Mouse (Mus musculus) embryonic facial prominence, embryonic 11.5 days (tissue): ENCODE data around the gene Stard13. TPM values are rescaled to one million over a fixed set of nuclear protein-coding genes. Genes with fewer than 3 reads are reported as not detected.

Experiments
- ATAC-seq: fragments of 200-750 bp; cut with Nextera tagmentation; replicated peaks from 2 replicates; pipeline ENCODE4 v1.8.0; 2017; ENCODE audit warnings: low read depth; ENCODE audit not compliant: insufficient number of reproducible peaks, low FRiP score, low TSS enrichment
- DNase-seq: peaks from one replicate; pipeline ENCODE4 v3.0.0-alpha.2; 2015; ENCODE audit warnings: low spot score
- H3K27ac ChIP-seq: fragments of 300-500 bp; sonication (generic); replicated peaks from 2 replicates; pipeline ENCODE4 v1.5.1; 2014; ENCODE audit warnings: mild to moderate bottlenecking, low read depth, low read length, control low read depth
- H3K27me3 ChIP-seq: fragments of 300-500 bp; sonication (generic); 2 replicates; pipeline ENCODE4 v1.6.1; 2014; ENCODE audit warnings: mild to moderate bottlenecking, low read length, moderate library complexity, mixed read lengths; ENCODE audit not compliant: control insufficient read depth, insufficient read depth
- H3K36me3 ChIP-seq: fragments of 300-500 bp; sonication (generic); replicated peaks from 2 replicates; pipeline ENCODE4 v1.6.1; 2014; ENCODE audit warnings: low read depth, mild to moderate bottlenecking, low read length, moderate library complexity, mixed read lengths; ENCODE audit not compliant: control insufficient read depth, insufficient read depth
- H3K4me1 ChIP-seq: fragments of 300-500 bp; sonication (generic); 2 replicates; pipeline ENCODE4 v1.6.1; 2014; ENCODE audit warnings: low read length, mixed read lengths; ENCODE audit not compliant: control insufficient read depth, insufficient read depth
- H3K4me2 ChIP-seq: fragments of 300-500 bp; sonication (generic); 2 replicates; pipeline ENCODE4 v1.6.1; 2014; ENCODE audit warnings: low read depth, mild to moderate bottlenecking, control low read depth, low read length, moderate library complexity
- H3K4me3 ChIP-seq: fragments of 300-500 bp; sonication (generic); 2 replicates; pipeline ENCODE4 v1.5.1; 2014; ENCODE audit warnings: low read depth, low read length, control low read depth
- H3K9ac ChIP-seq: fragments of 300-500 bp; sonication (generic); replicated peaks from 2 replicates; pipeline ENCODE4 v1.6.1; 2014; ENCODE audit warnings: mild to moderate bottlenecking, control low read depth, low read length
- H3K9me3 ChIP-seq: fragments of 300-500 bp; sonication (generic); replicated peaks from 2 replicates; pipeline ENCODE4 v1.6.1; 2016; ENCODE audit warnings: mild to moderate bottlenecking, low read length, inconsistent platforms, mixed read lengths; ENCODE audit not compliant: control insufficient read depth
- WGBS: fragments of 180-500 bp; shearing (Covaris S2); extraction: QIAGEN DNeasy Blood & Tissue Kit; methylation state at CpG from one replicate; pipeline ENCODE4 v1.1.7; 2014; 5-methylcytosine and 5-hydroxymethylcytosine counted together
- polyA plus RNA-seq: library from polyadenylated mRNA; unstranded; fragments of >200 nt; fragmentation: Nextera tagmentation; extraction: Ambion mirVana; gene quantifications from 2 replicates; pipeline ENCODE4 v1.2.1, GENCODE M21; 2014

Stard13 gene
- polyA plus RNA-seq, 1 experiment from 2014 or later: 3.4 TPM

DNA sequence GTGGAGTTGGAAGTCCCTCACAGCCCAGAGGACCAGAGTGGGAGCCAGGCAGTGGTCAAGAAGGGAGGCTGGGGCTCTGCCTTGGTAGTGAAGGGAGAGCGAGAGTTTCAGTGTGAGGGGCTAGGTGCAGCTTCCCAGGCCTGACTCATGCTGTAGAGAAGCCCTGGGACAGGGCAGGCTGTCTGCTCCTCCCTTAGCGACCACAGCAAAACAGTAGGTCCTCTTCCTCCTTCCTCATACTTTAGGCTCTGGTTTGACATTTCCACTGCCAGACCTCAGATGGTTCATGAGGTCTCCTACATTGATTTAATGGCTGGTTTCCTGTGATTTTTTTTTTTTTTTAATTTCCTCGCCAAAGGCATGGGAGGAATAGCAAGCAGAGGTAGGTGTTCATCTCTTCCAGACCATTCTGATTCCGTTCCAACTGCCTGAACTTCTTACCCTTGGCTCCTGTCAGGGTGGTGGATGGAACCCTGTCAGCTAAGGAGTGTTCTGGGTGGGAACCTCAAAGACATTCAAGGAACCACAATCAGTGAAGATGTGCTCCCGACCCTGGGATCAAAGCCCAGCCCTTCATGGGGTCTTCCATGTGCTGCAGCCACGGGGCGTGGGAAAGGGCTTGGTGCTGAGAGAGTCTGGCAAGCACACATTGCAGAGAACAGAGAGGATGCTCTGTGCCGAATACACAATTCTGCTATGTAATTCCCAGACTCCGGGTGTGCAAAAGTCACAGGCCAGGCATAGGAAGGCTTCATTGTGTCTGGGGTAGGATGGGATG lies 147.0 kb downstream of the Stard13 start:
- DNase-seq (no peak), ATAC-seq (no peak)
- H3K4me1 ChIP-seq: no peaks in the 10 kb centered on the region
- no peak overlapping the region for H3K27ac ChIP-seq
- no peaks in the 10 kb centered on the region for H3K36me3 ChIP-seq
- no peaks in the 10 kb centered on the region for H3K27me3 ChIP-seq
- no peak overlapping the region for H3K9ac ChIP-seq
- H3K4me2 ChIP-seq: no peak overlapping the region
- WGBS: 74% methylated on average over 9 of the region's 9 CpGs
- no peak overlapping the region for H3K4me3 ChIP-seq
- H3K9me3 ChIP-seq: no peaks in the 10 kb centered on the region

DNA sequence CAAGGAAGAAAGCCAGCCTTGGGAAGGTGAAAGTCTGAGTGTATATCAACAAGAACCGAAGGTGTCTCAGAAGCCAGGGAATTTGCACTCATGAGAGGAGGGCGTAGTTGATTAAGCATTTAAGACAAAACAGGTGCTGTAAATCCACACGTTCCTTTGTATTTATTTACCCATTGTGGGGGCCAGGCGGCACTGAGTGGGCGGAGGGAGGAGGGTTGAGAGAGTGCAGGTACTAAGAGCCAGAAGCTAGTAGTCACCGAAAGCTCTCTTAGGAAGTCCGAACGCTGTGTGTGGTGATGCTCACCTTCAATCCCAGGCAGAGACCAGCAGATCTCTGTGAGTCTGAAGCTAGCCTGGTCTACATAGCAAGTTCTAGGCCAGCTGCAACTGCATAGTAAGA lies 147.9 kb downstream of the Stard13 start:
- Histone ChIP-seq H3K4me2 (no peak overlapping the region), H3K27me3 (no peaks in the 10 kb centered on the region), H3K4me1 (no peaks in the 10 kb centered on the region), H3K36me3 (no peaks in the 10 kb centered on the region), H3K9me3 (no peaks in the 10 kb centered on the region), H3K9ac (no peak overlapping the region), H3K27ac (no peak overlapping the region), H3K4me3 (no peak overlapping the region)
- WGBS: 79% methylated on average over 8 of the region's 8 CpGs
- no peak for DNase-seq
- no peak for ATAC-seq

DNA sequence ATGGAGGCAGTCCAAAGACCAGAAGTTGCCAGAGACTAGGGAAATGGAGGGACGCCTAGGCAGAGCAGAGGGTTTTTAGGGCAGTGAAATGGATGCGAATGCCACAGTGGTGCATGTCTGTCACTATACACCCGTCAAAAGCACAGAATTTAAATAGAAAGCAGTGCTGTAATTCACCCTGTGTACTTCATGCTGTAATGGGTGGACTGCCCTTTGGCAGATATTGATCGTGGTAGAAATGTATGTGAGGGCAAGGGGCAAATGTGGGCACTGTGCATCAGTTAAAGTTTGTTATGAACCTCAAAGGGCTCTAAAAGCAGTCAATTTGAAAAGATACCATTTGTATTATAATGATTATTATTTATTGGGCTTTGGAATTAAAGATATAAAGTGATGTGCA lies 153.4 kb downstream of the Stard13 start:
- H3K27ac ChIP-seq: no peak overlapping the region
- no peaks in the 10 kb centered on the region for H3K36me3 ChIP-seq
- no peaks in the 10 kb centered on the region for H3K9me3 ChIP-seq
- H3K4me2 ChIP-seq: no peak overlapping the region
- ATAC-seq (no peak), DNase-seq (no peak)
- 88% methylated on average over 4 of the region's 4 CpGs for WGBS
- no peaks in the 10 kb centered on the region for H3K27me3 ChIP-seq
- no peaks in the 10 kb centered on the region for H3K4me1 ChIP-seq
- H3K4me3 ChIP-seq: no peak overlapping the region
- H3K9ac ChIP-seq: no peak overlapping the region

DNA sequence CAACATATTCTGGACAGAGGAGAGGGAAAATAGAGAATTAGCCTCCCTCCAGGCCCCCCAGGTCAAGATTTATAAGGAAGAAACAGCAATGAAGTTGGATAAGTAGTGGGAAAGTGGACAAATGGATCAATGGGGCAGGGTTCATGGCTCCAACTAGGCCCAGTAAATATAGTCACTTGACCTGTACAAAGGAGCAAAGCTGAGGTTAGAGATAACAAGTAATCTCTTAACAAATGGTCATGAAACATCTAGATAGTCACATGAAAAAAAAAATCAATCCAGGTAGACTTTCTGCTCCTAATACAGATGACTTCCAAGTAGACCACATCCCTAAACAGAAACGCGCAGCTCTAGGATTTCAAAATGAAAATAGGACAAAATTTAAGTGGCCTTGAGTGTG lies 155.7 kb downstream of the Stard13 start:
- ATAC-seq: no peak
- 94% methylated on average over 2 of the region's 2 CpGs for WGBS
- Histone ChIP-seq H3K27me3 (no peaks in the 10 kb centered on the region), H3K9me3 (no peaks in the 10 kb centered on the region), H3K4me3 (no peak overlapping the region), H3K27ac (no peak overlapping the region), H3K4me2 (no peak overlapping the region), H3K9ac (no peak overlapping the region), H3K36me3 (no peaks in the 10 kb centered on the region), H3K4me1 (no peaks in the 10 kb centered on the region)
- DNase-seq: no peak

DNA sequence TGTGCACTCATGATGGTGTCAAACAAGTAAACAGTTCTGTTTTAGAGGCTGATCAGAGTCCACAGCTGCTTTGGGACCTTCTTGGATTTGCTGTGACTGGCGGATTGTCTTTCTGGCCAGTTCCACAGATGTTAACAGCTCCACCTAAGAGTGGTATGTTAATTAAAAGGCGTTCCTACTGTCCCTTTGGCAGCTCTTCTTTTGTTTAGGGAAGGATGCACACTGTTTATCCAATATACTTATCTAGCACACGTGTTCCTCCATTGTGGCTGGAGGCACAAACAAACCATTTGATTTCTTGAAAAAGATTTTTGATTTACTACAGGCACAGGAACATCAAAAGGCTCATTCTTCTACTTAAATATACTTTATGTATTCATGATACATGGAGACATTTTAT lies 156.7 kb downstream of the Stard13 start:
- no peaks in the 10 kb centered on the region for H3K36me3 ChIP-seq
- DNase-seq: no peak
- 64% methylated on average over 3 of the region's 3 CpGs for WGBS

DNA sequence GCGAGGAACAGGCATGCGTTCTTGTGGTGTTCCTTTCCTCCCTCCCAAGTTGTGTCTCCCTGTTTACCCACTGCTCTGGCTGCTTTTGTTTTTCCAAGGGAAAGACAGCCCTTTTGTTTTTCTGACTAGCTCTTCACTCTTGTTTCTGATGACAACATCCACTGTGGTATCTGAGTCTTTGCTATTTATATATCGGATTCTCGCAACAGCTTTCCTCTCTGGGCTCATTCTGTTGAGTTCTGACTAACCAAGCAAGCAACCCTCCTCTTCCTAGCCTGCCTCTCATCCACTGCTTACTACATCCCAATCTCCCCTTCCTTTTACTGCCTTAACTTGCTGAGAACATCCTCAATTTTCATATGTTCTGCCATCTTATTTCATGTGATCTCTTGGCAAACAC lies 159.4 kb downstream of the Stard13 start:
- WGBS: 72% methylated on average over 4 of the region's 4 CpGs
- H3K4me1 ChIP-seq: no peaks in the 10 kb centered on the region

More for the DNA sequence above, 156.7 kb downstream of the Stard13 start:
- Histone ChIP-seq H3K9ac (no peak overlapping the region), H3K27me3 (no peaks in the 10 kb centered on the region), H3K27ac (no peak overlapping the region), H3K4me2 (no peak overlapping the region), H3K4me1 (no peaks in the 10 kb centered on the region), H3K4me3 (no peak overlapping the region), H3K9me3 (no peaks in the 10 kb centered on the region)
- no peak for ATAC-seq

DNA sequence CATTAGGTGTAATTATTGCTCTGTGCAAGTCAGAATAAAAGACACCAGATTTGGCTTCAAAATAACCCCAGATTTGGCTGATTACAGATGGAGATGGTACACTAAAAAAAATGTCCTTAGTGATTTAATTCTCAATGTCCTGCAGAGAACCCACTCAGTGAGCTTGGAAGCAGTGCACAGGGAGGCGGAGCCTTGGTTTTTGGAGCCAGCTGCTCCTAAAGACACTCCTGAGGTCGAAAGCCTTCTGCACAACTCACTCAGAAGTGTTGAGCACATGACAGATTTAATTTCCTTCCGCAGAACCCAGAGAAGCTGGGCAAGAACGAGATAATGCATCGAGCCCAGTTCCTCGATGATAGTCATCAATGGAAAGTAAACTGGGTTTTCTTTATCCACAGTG lies 162.2 kb downstream of the Stard13 start:
- no peak overlapping the region for H3K27ac ChIP-seq
- no peak overlapping the region for H3K9ac ChIP-seq
- H3K4me3 ChIP-seq: no peak overlapping the region
- H3K4me2 ChIP-seq: no peak overlapping the region
- H3K36me3 ChIP-seq: no peaks in the 10 kb centered on the region
- WGBS: 32% methylated on average over 6 of the region's 6 CpGs
- no peaks in the 10 kb centered on the region for H3K27me3 ChIP-seq
- ATAC-seq (no peak), DNase-seq (no peak)
- H3K9me3 ChIP-seq: no peaks in the 10 kb centered on the region
- H3K4me1 ChIP-seq: no peaks in the 10 kb centered on the region

More for the DNA sequence above, 159.4 kb downstream of the Stard13 start:
- no peak overlapping the region for H3K27ac ChIP-seq
- no peaks in the 10 kb centered on the region for H3K27me3 ChIP-seq
- H3K9ac ChIP-seq: no peak overlapping the region
- no peaks in the 10 kb centered on the region for H3K36me3 ChIP-seq
- no peak overlapping the region for H3K4me2 ChIP-seq
- ATAC-seq (no peak), DNase-seq (no peak)
- no peaks in the 10 kb centered on the region for H3K9me3 ChIP-seq
- no peak overlapping the region for H3K4me3 ChIP-seq

DNA sequence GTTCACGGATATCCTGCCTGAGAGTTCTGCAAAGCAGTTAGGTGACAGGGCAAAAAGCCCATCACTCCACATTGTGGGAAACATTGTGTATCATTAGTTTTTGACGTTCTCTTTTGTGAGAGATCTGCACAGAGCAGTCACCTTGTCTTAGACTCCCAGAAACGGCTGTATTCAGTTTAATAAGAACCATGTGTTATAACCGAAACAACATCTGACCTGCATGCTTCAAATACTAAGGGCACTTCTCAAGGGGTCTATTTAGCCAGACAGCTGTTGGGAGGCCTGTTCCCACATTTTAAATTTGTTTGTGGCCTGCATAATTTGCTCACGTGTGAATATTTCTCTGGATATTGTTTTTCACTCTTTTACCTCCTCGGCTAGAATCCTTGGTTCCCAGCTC lies 162.7 kb downstream of the Stard13 start:
- Histone ChIP-seq H3K27me3 (no peaks in the 10 kb centered on the region), H3K4me2 (no peak overlapping the region), H3K4me1 (no peaks in the 10 kb centered on the region), H3K27ac (no peak overlapping the region), H3K36me3 (no peaks in the 10 kb centered on the region), H3K4me3 (no peak overlapping the region), H3K9me3 (no peaks in the 10 kb centered on the region), H3K9ac (no peak overlapping the region)
- ATAC-seq: peak; percentile 75
- DNase-seq: peak; percentile 76
- 26% methylated on average over 6 of the region's 6 CpGs for WGBS
